Mouse (Mus musculus) spleen, adult 2 months (tissue): Measurements from ENCODE around the gene Rpl6. TPM values are rescaled to one million over a fixed set of nuclear protein-coding genes. Genes with fewer than 3 reads are reported as not detected.

Experiments
- DNase-seq, 2 experiments: peaks; one replicate each; pipeline versions ENCODE4 v3.0.0 to v3.0.0-alpha.2; 2012 to 2021; ENCODE audit warnings: low spot score in 2 of 2, low read depth in 1 of 2
- H3K27ac ChIP-seq: fragments of 200-500 bp; 2 replicates; pipeline ENCODE4 v1.5.1; 2012; ENCODE audit warnings: low read length, inconsistent platforms; ENCODE audit not compliant: insufficient read depth
- H3K27me3 ChIP-seq: fragments of 200-500 bp; 2 replicates; pipeline ENCODE4 v1.6.1; 2012; ENCODE audit warnings: mild to moderate bottlenecking, moderate library complexity, low read length, inconsistent platforms; ENCODE audit not compliant: control insufficient read depth, insufficient read depth
- H3K36me3 ChIP-seq: fragments of 200-500 bp; 2 replicates; pipeline ENCODE4 v1.6.1; 2012; ENCODE audit warnings: mild to moderate bottlenecking, low read length, inconsistent platforms; ENCODE audit not compliant: control insufficient read depth, insufficient read depth
- H3K4me1 ChIP-seq: fragments of 200-500 bp; 2 replicates; pipeline ENCODE4 v1.6.1; 2011; ENCODE audit warnings: inconsistent platforms; ENCODE audit not compliant: control insufficient read depth, insufficient read depth, insufficient read length
- H3K4me3 ChIP-seq: fragments of 200-500 bp; 2 replicates; pipeline ENCODE4 v1.5.1; 2011; ENCODE audit warnings: mild to moderate bottlenecking, inconsistent platforms; ENCODE audit not compliant: insufficient read depth, insufficient read length; ENCODE audit errors: extremely low read depth
- CTCF ChIP-seq: fragments of 200-500 bp; IDR thresholded peaks from 2 replicates; pipeline ENCODE4 v1.5.1; 2011; ENCODE audit warnings: mild to moderate bottlenecking, inconsistent platforms; ENCODE audit not compliant: insufficient read depth, insufficient read length, insufficient replicate concordance; ENCODE audit errors: extremely low read depth
- POLR2A ChIP-seq: fragments of 200-500 bp; IDR thresholded peaks from 2 replicates; pipeline ENCODE4 v1.6.1; 2011; ENCODE audit warnings: low read depth, low read length, inconsistent platforms
- WGBS: fragments of 180-500 bp; shearing (Covaris S2); methylation state at CpG from one replicate; pipeline ENCODE4 v1.1.7; 2018; 5-methylcytosine and 5-hydroxymethylcytosine counted together
- polyA plus RNA-seq: library from polyadenylated mRNA; depleted of rRNA; stranded (reverse); fragments of >200 nt; gene quantifications from 2 replicates; pipeline ENCODE4 v1.2.3, GENCODE M21; 2012; rRNA removed

Gene Rpl6
- polyA plus RNA-seq, 1 experiment: 281 TPM

DNA sequence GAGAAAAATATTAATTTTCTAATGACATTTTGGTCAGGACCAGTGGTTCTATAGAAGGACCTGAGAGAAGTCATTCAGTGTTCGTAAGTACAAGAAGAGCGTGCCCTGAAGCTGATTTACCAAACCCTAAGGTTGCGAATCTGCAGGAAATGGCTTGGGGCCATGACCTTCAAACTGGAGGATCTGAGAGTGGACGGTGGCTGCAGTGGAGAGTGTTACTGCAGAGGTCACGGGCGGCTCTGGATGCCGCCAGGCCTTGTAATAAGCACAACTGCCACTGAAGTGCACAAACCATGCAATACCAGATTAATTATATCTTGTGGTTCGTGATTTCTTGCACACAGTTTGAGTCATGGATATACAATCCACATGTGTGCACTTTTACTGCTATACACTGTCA lies 47.5 kb downstream of the Rpl6 start:
- TF ChIP-seq CTCF (no peak), POLR2A (no peak)
- H3K27me3 ChIP-seq: no peaks in the 10 kb centered on the region
- H3K4me3 ChIP-seq: no peak overlapping the region
- H3K4me1 ChIP-seq: peaks cover 3% of the 10 kb centered on the region; the same call in 1 of the 2 replicates
- peaks cover 10% of the 10 kb centered on the region for H3K36me3 ChIP-seq
- no peak overlapping the region for H3K27ac ChIP-seq
- no peak for DNase-seq
- WGBS: 84% methylated on average over 8 of the region's 8 CpGs

DNA sequence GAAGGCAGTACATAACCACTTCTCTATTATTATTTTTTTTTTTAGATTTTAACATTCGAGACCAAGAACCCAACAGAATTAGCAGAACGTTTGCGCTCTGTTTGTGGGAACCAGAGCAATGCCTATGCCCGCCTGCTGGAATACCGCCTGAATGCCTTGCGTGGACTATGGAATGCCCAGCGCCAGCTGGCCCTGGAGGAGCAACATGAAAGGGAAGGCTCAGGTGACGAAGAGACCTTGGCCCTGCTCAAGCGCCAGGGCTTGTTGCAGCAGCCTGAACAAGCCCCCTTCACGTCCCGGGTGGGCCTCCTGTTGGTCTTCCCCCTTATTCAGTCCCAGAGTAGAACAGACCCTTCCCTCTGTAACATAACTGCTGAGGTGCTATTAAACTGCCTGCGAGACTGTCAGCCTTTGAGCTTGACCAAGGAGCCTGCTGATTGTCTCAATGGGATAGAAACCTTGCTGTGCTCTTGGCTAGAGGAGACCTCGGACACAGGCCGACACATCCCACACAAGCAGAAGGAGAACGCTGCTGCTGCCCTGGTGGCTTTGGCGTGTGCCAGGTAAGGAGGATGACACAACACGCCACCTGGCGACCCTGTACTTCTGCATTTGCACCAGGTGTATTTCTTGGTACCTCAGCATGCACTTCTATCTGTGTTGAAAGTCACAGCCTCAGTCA lies 49.7 kb downstream of the Rpl6 start:
- DNase-seq: no peak
- Histone ChIP-seq H3K4me1 (peaks cover 3% of the 10 kb centered on the region; the same call in 1 of the 2 replicates), H3K27me3 (no peaks in the 10 kb centered on the region), H3K27ac (no peak overlapping the region), H3K4me3 (no peak overlapping the region), H3K36me3 (peaks cover 10% of the 10 kb centered on the region)
- no peak for TF ChIP-seq CTCF
- no peak for TF ChIP-seq POLR2A
- 92% methylated on average over 18 of the region's 18 CpGs for WGBS

DNA sequence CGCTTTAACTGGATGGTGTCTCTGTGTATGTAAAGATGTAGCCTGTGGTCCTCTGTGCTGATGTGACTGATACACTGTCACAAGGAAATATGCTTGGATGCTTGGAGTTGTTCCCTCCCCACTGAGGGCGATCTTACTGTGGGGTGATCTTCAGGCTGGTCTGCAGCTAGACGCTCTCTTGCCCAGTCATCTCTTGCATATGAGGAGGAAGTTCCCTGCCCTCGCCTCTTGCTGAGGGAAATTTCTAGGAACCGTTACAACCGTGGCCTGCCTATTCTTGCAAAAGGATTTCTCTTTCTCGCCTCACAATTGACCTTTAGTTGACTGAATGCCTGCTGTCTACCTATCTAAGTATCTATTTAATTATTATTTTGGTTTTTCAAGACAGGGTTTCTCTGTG lies 50.7 kb downstream of the Rpl6 start:
- 85% methylated on average over 7 of the region's 7 CpGs for WGBS
- no peak for DNase-seq
- Histone ChIP-seq H3K4me3 (no peak overlapping the region), H3K4me1 (peaks cover 3% of the 10 kb centered on the region; the same call in 1 of the 2 replicates), H3K27me3 (no peaks in the 10 kb centered on the region), H3K27ac (no peak overlapping the region), H3K36me3 (peaks cover 12% of the 10 kb centered on the region)
- no peak for TF ChIP-seq CTCF
- no peak for TF ChIP-seq POLR2A

Other genes with a start within 250 kb of the Rpl6 start
- gene Rph3a, start 194.4 kb upstream of the Rpl6 start, polyA plus RNA-seq: 0.02 TPM in 1 of 2 replicates, not detected in the other
- 17.3 and 18.9 TPM in 2 replicates for gene Ptpn11, start 13.1 kb upstream of the Rpl6 start, polyA plus RNA-seq
- gene Hectd4, start 15.7 kb downstream of the Rpl6 start, polyA plus RNA-seq: 28.1 and 28.4 TPM in 2 replicates
- 75.4 and 82.2 TPM in 2 replicates for gene Trafd1, start 181.2 kb downstream of the Rpl6 start, polyA plus RNA-seq
- 7.5 TPM in 2 replicates for gene Naa25, start 193.5 kb downstream of the Rpl6 start, polyA plus RNA-seq
- gene Tmem116, start 247.4 kb downstream of the Rpl6 start, polyA plus RNA-seq: 1.3 and 2.3 TPM in 2 replicates
- 47.5 and 52.0 TPM in 2 replicates for gene Erp29, start 248.0 kb downstream of the Rpl6 start, polyA plus RNA-seq